Mouse (Mus musculus) embryonic fibroblast, embryonic 13.5 days (primary cell): ENCODE measurements around the gene Ikbke.

Experiments
- CTCF ChIP-seq: IDR thresholded peaks from 2 replicates; pipeline ENCODE4 v1.5.1; 2011; ENCODE audit warnings: mild to moderate bottlenecking, control low read depth, low read length, moderate library complexity, borderline replicate concordance; ENCODE audit not compliant: insufficient read depth
- POLR2A ChIP-seq: IDR thresholded peaks from 2 replicates; pipeline ENCODE4 v1.6.1; 2011; ENCODE audit warnings: low read depth, mild to moderate bottlenecking, control low read depth, low read length, moderate library complexity

DNA sequence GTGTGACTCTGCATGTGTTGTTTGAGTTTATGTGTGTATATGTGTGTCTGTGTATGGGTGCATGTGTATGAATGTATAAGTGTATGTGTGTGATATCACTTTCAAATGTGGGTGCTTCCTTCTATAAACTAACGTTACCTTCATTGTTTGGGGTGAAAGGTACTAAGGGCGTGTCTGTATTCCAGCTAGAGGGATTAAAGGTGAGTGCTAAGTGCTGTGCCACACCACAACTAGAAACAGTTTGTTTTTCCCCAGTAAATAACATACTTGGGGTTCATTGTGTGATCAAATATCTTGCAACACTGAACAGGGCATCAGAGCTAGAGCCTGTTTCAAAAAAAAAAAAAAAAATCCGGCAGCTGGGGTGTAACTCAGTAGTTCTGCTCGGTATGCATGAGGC, 2.3 kb upstream of the Ikbke start:
- TF ChIP-seq CTCF (no peak), POLR2A (no peak)
